Mouse (Mus musculus) lung, postnatal 0 days (tissue): ENCODE measurements around the gene Zfp212.

ENCODE experiments used
- CTCF ChIP-seq: IDR thresholded peaks from 2 replicates; pipeline ENCODE4 v1.5.1; 2016; ENCODE audit warnings: antibody characterized with exemption, mild to moderate bottlenecking
- EP300 ChIP-seq: IDR thresholded peaks from 2 replicates; pipeline ENCODE4 v1.6.1; 2016; ENCODE audit warnings: antibody characterized with exemption, mild to moderate bottlenecking, control low read depth

DNA sequence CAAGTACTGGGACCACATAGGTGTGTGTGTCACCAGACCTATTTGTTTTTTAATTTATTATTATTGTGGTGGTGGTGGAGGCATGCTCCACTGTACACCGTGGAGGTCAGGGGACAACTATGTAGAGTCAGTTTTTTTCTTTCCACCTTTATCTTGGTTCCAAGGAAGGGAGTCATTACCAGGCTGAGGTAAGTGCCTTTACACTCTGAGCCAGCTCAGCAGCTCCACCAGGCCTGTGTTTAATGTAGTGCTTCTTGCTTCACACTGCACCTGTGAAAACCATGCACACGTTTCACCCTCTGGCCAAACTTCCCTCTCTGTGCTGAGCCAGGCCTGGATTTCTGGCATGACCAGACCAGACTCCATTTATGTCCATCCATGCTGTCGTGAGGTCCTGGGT lies 7.3 kb upstream of the Zfp212 start:
- TF ChIP-seq CTCF (no peak), EP300 (no peak)
